Mouse (Mus musculus) c-Kit-negative CD71-positive TER-119-positive erythroid progenitor cells, embryonic 14.5 days (primary cell): ENCODE results near the gene Usp12.
A peak's percentile ranks its signal among the peaks of the same experiment; 100 is the strongest.
"Not testable (repeated sequence)": the region's sequence is repeated elsewhere in the genome, so short reads cannot be mapped to it uniquely, and the experiment has no call there.

Experiments
- DNase-seq: peaks from one replicate; pipeline ENCODE4 v3.0.0-alpha.2; 2013; ENCODE audit warnings: low read depth, low spot score

The Usp12 gene

GRCm38 (mm10) chr5:146749857-146750256 lies 44.9 kb downstream of the Usp12 start:
- no peak for DNase-seq

DNA sequence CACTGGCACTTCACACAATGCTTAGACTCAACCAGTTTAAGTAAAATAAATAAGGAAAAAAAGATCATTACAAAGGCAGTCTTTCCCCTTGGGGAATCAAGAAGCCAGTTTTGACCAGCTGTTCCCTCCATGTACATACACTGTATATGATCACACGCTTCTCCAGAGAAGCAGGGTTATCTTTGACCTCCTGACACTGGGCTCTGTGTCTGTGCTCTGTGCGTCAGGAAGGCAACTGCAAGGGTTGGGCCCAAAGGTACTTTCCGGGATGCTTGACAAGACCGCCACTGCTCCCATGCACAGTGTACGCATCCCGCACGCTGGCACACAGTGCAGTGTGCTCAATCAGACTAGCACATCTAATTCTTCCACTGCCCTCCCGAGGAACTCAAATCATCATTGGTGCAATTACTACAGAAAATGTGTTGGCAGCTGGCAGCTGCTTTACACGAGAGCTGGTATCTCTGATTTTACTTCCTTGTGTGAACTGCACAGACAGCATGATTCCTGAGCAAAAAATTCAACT lies 57.8 kb downstream of the Usp12 start:
- no peak for DNase-seq

GRCm38 (mm10) chr5:146736348-146736747 lies 58.5 kb downstream of the Usp12 start:
- no peak for DNase-seq

- DNase-seq = not testable (repeated sequence)
Observed at GRCm38 (mm10) chr5:146735054-146735453, 59.8 kb downstream of the Usp12 start.

- DNase-seq = no peak
Observed at GRCm38 (mm10) chr5:146733888-146734640, 60.7 kb downstream of the Usp12 start.

- no peak for DNase-seq
Observed at GRCm38 (mm10) chr5:146733372-146733771, 61.4 kb downstream of the Usp12 start.

GRCm38 (mm10) chr5:146727006-146727405 lies 67.8 kb downstream of the Usp12 start:
- DNase-seq = no peak

GRCm38 (mm10) chr5:146724956-146725355 lies 69.8 kb downstream of the Usp12 start:
- no peak for DNase-seq

DNA sequence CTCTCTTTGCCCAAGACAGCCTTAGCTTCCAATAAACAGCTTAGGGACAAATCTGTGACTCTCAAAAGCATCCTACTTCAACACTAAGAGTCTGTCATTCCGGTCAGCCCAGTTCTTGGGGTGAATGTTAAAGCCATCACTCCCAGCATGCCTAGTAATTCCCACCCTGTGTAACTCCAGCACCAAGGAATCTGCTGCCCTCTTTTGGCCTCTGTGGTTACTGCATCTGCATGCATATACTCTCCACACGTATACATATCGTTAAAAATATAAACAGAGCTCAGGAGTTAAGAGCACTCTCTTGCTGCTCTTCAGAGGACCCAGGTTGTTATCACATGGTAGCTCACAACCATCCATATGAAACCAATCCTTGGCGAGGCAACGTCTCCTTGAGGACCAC lies 71.4 kb downstream of the Usp12 start:
- no peak for DNase-seq

- DNase-seq = no peak
Observed at GRCm38 (mm10) chr5:146722226-146722625, 72.6 kb downstream of the Usp12 start.

DNA sequence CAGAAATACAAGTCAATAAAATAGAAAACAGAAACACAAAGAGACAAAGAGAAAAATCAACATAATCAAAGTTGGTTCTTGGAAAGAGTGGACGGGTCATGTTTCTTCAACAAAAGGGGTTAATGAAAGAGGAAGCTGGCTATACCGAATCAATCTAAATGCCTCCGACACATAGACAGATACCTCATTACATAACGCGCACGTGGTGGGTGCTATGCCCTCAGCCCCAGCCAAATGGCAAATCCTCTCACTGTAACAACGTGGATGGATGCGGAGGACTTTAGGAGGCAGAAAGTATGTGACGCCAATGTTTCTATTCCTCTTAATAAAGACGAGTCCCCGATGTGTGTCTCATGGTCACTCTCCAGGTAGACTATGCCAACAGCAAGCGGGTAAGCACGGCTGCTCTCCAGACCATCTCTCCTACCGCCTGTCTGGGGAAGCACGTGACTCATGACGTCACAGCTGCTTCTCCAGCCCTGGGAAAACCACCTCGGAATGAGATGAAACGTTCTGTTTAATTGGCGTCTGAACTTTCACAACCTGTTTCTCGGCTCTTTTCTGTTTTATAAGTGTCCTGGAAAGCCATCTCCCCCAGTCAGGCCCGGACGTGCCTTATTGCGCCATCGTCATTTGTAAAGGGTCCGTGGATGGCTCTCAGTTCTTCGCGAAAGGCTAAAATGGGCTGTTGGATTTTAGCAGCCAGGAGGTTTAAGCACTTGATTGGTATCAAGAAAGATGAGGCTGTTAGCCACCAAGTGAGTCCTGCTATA lies 75.0 kb downstream of the Usp12 start:
- DNase-seq = no peak

GRCm38 (mm10) chr5:146713836-146714235 lies 81.0 kb downstream of the Usp12 start:
- DNase-seq = no peak

GRCm38 (mm10) chr5:146713088-146713487 lies 81.7 kb downstream of the Usp12 start:
- no peak for DNase-seq

- DNase-seq = no peak
Observed at GRCm38 (mm10) chr5:146712282-146712918, 82.4 kb downstream of the Usp12 start.

- DNase-seq = no peak
Observed at GRCm38 (mm10) chr5:146709361-146709760, 85.4 kb downstream of the Usp12 start.

DNA sequence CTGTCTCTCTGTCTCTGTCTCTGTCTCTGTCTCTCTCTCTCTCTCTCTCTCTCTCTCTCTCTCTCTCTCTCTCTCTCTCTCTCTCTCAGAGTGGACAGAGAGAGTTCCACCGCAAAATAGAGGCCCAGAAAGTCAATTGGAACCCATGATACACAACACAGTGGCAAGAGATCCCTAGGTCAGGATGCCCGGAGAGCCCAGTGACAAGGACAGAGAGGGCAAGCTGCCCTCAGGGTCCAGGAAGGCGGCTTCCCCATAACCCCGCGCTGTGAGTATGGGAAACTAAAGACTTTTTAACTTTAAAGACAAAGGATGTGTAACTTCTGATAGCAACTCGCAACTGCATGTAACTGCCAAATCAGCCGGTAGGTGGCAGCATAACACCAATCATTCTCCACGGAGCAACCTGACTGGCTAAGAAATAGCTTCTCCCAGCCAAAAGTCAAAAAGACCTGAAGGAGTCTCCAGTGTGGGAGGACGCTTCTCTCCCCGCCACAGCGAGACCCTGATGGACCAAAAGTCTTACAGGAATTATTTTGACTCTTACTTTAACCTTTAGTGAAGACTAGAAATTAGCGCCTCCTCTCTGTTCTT lies 88.9 kb downstream of the Usp12 start:
- DNase-seq = peak; percentile 86

DNA sequence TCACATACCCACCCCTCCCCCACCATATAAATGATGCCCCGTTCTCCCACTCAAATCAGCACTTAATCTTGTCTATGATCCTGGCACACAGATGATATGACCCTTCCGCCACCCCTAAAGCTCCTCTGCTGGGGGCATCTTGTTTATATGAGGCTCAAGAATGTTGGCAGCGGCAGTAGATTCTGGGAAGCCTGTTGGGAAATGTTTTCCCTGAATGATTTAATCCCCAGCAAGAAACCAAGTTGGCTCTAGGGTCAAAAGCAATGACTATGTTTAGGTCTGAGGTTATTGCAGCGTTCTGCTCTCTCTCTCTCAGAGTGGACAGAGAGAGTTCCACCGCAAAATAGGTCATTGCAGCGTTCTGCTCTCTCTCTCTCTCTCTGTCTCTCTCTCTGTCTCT lies 89.4 kb downstream of the Usp12 start:
- DNase-seq = no peak

- peak; percentile 52 for DNase-seq
Observed at GRCm38 (mm10) chr5:146704241-146704640, 90.6 kb downstream of the Usp12 start.

- DNase-seq = peak; percentile 84
Observed at GRCm38 (mm10) chr5:146703710-146704121, 91.1 kb downstream of the Usp12 start.

DNA sequence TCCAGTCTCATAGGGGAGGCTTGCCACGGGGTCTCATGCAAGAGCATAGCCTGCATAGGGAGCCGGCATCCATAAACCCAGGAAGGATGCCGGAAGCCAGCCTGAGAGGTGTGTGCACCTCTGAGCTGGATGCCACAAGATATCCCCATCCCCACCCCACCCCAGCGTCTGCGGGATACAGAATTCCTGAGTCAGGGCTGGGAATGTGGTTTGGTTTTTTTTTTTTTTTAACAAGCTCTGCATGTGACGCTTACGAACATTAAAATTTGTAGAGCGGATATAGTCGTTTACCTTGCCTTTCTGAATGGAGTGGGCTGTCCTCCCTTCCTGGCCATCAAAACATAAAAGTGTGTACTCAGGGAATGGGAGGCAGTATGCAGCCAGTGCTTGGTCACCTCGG lies 94.7 kb downstream of the Usp12 start:
- DNase-seq = no peak

DNA sequence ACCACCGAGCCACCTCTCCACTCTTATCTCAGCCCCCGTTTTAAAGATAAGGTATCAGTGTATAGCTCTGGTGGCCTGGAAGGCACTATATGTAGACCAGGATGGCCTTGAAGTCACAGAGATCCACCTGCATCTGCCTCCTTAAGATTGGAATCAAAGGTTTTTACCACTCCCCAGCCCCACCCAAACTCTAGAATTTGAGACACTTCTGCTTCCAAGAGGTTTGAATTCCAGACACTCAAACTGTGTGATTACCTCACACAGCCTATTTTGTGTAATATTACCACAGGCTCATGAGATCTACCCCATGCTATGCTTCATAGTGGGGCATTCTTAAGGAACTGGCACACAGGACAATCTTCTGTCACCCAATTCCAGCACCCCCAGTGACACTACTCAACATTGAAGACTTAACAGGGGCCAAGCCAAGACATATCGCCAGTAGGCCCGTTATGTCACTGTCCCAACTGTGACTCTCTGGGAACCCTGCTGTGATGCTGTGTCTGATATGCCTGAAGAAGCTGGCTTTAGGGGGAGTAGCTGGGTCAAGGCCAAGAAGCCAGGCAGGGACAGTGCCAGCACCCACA lies 95.3 kb downstream of the Usp12 start:
- DNase-seq = no peak
